Mouse (Mus musculus): ENCODE results near the gene Crlf3. TPM values are rescaled to one million over a fixed set of nuclear protein-coding genes. Genes with fewer than 3 reads are reported as not detected.

The Crlf3 gene
- 10.8 TPM for polyA plus RNA-seq (2014; fragmentation: Illumina TruSeq; extraction: RNeasy Lipid Tissue Mini Kit (QIAGEN cat#74804); ENCODE audit: low read depth, low replicate concordance)

DNA sequence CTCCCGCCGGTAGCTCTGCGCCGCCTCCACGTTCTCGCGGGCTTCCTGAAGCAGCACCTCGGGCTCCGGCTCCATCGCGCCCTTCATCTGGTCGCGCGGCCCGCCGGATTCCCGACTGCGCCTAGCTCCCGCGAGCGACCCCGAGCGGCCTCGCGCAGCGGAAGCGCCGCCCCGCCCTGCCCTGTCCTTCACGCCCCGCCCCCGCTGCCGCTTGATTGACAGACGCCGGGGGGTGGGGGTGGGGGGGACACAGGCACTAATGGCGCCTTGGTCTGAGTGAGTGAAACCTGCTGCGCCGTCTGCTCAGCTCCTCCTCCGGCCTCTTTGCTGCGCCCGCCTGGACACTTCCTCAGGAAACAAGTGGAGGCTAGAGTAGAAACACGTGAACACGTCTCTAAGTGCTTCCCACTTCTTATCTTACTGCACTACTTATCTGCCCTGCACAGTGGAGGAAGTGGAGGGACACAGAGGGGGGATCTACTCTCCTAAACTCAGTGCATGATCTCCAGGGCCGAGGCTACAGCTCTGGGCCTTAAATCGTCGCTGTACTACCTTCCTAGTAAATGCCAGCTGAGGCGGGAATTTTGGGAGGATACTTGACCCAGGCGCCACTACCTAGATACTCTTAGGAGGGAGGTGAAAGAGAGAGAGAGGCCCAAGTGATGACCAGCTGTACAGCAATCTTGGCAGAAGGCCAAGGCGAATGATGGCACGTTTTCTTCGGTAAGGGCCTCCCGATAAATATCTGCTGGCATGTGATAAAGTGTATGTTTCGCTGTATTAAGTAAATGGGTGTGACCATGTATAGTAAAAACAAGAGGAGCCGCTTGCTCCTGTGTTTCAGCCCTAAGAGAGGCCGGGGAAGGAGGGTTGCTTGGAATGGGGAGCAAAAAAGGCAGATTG, at the start of gene Crlf3:
Crlf3 (minus strand) TSS at position 166 of the 903 bp plus-strand sequence.

DNA sequence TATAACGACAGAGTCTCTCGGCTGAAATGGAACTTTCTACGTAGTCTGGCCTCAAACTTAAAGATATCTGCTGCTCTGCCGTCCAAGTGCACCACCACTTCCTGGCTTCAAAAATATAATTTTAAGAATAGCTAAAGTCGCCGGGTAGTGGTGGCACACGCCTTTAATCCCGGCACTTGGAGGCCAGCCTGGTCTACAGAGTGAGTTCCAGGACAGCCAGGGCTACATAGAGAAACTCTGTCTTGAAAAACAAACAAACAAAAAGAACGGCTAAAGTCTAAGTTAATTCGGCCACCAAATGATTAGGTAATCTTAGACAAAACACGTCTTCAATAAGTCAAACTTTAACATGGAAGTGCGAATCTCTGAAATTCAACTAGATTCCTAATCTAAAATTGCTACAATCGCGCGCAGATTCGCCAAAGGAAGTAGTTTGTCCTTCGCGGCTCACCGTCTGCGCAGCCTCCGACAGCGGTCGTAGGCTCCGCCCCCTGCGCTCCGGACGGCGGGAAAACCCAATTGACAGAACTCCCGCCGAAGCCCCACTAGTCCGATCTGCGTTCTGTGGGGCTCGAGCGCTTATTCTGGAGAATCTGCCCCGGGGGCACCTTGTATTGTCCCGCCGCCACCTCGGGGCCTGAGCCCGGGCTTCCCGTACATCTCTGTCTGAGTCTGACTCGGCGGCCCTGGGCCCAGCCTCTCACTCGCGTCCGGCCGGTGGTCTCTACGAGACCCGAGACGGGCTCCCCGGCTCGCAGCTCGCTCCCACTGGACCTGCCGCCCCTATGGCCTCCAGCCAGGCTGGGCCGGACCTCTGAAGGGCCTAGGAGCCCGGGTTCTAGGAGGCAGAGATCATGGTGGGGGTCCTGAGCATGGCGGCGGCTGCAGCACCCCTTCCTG, 8.4 kb upstream of the Crlf3 start, which contains the start of gene Atad5:
Atad5 (plus strand) TSS at position 484 of the 900 bp plus-strand sequence.

Other genes with a start within 250 kb of the Crlf3 start
- 16.8 TPM for gene Utp6, start 118.6 kb downstream of the Crlf3 start, polyA plus RNA-seq (2014; fragmentation: Illumina TruSeq; extraction: RNeasy Lipid Tissue Mini Kit (QIAGEN cat#74804); ENCODE audit: low read depth, low replicate concordance)
- gene Suz12, start 87.9 kb downstream of the Crlf3 start, polyA plus RNA-seq (2014; fragmentation: Illumina TruSeq; extraction: RNeasy Lipid Tissue Mini Kit (QIAGEN cat#74804); ENCODE audit: low read depth, low replicate concordance) = 77.6 TPM
- gene Atad5, start 8.4 kb upstream of the Crlf3 start, polyA plus RNA-seq (2014; fragmentation: Illumina TruSeq; extraction: RNeasy Lipid Tissue Mini Kit (QIAGEN cat#74804); ENCODE audit: low read depth, low replicate concordance) = 11.1 TPM
- 10.3 TPM for gene Tefm, start 61.2 kb upstream of the Crlf3 start, polyA plus RNA-seq (2014; fragmentation: Illumina TruSeq; extraction: RNeasy Lipid Tissue Mini Kit (QIAGEN cat#74804); ENCODE audit: low read depth, low replicate concordance)
- gene Adap2, start 73.1 kb upstream of the Crlf3 start, polyA plus RNA-seq (2014; fragmentation: Illumina TruSeq; extraction: RNeasy Lipid Tissue Mini Kit (QIAGEN cat#74804); ENCODE audit: low read depth, low replicate concordance) = 0.60 TPM
- gene Rnf135, start 102.9 kb upstream of the Crlf3 start, polyA plus RNA-seq (2014; fragmentation: Illumina TruSeq; extraction: RNeasy Lipid Tissue Mini Kit (QIAGEN cat#74804); ENCODE audit: low read depth, low replicate concordance) = 3.6 TPM
- gene Rhot1, start 128.0 kb upstream of the Crlf3 start, polyA plus RNA-seq (2014; fragmentation: Illumina TruSeq; extraction: RNeasy Lipid Tissue Mini Kit (QIAGEN cat#74804); ENCODE audit: low read depth, low replicate concordance) = 156 TPM
- gene Rhbdl3, start 219.9 kb upstream of the Crlf3 start, polyA plus RNA-seq (2014; fragmentation: Illumina TruSeq; extraction: RNeasy Lipid Tissue Mini Kit (QIAGEN cat#74804); ENCODE audit: low read depth, low replicate concordance) = 0.18 TPM